ENCODE assay signal across 9 mouse cellular contexts in the genomic region with DNA sequence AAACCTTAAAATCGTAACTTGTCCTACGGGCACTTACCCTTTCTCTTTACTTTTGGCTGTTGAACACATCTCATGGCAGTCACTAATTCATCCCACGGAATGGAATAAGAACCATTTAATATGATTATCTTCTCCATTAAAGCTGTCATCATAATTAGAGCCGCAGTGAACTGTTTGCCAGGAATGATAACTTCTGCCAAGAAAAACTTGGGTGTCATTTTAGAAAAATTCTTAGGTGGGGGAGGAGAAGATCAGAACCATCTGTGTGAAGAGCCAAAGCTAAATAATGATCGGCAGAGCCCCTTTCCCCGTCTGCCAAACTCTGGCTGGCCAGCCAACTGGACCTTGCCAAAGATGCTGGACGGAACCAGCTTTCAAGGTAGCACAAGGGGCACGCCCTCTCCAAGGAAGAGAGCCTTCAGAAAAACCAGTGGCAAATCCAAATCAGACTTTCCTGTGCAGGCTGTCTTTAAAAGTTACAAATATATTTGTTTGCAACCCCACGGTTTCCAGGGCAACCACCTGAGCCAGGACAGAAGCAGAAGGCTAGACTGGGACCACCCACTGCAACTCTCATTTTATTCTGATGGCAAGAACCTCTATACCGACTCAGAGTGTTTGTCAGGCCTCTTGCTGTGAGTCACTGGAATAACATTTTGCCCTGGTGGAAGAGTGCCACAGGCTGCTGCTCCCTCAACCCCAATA.
DNase-seq lines count a peak whose midpoint lies in the region; ATAC-seq lines count a peak whose summit lies in the region.
"Had no signal": no experiment of that assay in that cellular context is flagged by ENCODE, and none has a peak within 500 bp of the region (broad histone marks: within the 10 kb centered on the region; RNA-seq: fewer than 3 reads in every experiment).

No protein-coding gene starts in this region.

- DNase-seq in embryo, embryonic 10.5 days (ENCODE audit: low spot score) = peak; percentile 18
- DNase-seq in embryo, embryonic 11 days = no peak
- peak; percentile 28 to 55 for DNase-seq in right cerebral cortex, adult 2 months (ENCODE audit: low spot score in 2 of 2)
- no peak for DNase-seq in right cerebral cortex, postnatal 36 days (ENCODE audit: low spot score in 2 of 2)
- peak; percentile 27 to 48 for DNase-seq in heart, adult 9 months (ENCODE audit: low spot score in 2 of 2)
- DNase-seq in mesoderm, embryonic 11.5 days (ENCODE audit: low read depth, low spot score) = peak; percentile 24
- DNase-seq in midbrain, embryonic 11.5 days (ENCODE audit: low spot score, missing footprints) = no peak
- DNase-seq in urinary bladder, adult 2 months (ENCODE audit: low spot score) = no peak

- H3K4me2 ChIP-seq in midbrain, embryonic 11.5 days = no peak overlapping the region
- H3K4me2 ChIP-seq: liver, embryonic 15.5 days had no signal

- no peak overlapping the region for H3K4me3 ChIP-seq in midbrain, embryonic 11.5 days (ENCODE audit: low read depth, low read length)
- H3K4me3 ChIP-seq: liver, embryonic 15.5 days had no signal

- 80% methylated on average over 10 of the region's 10 CpGs for WGBS in midbrain, embryonic 11.5 days

- no peak overlapping the region for H3K9ac ChIP-seq in midbrain, embryonic 11.5 days (ENCODE audit: low read length)
- H3K9ac ChIP-seq: liver, embryonic 15.5 days had no signal

- ATAC-seq in midbrain, embryonic 11.5 days (ENCODE audit: low FRiP score) = no peak

- no peaks in the 10 kb centered on the region for H3K4me1 ChIP-seq in midbrain, embryonic 11.5 days (ENCODE audit: control insufficient read depth, insufficient read depth, low read length)
- H3K4me1 ChIP-seq: liver, embryonic 15.5 days had no signal

- no peaks in the 10 kb centered on the region for H3K27me3 ChIP-seq in midbrain, embryonic 11.5 days (ENCODE audit: control insufficient read depth, insufficient read depth, low read length)
- H3K27me3 ChIP-seq: liver, embryonic 15.5 days had no signal

- no peak overlapping the region for H3K27ac ChIP-seq in midbrain, embryonic 11.5 days (ENCODE audit: low read depth, low read length)
- H3K27ac ChIP-seq: liver, embryonic 15.5 days had no signal

- no peaks in the 10 kb centered on the region for H3K36me3 ChIP-seq in midbrain, embryonic 11.5 days (ENCODE audit: control insufficient read depth, insufficient read depth, low read length)
- H3K36me3 ChIP-seq: liver, embryonic 15.5 days had no signal

- no peaks in the 10 kb centered on the region; the same call in 1 of the 2 replicates for H3K9me3 ChIP-seq in midbrain, embryonic 11.5 days (ENCODE audit: control insufficient read depth, low read length)
- H3K9me3 ChIP-seq: liver, embryonic 15.5 days had no signal

Comparison
In these comparisons a context has a peak if more than half of its experiments do, and no peak if none do; other contexts are left out.
1. DNase-seq: peak in embryo, embryonic 10.5 days (single experiment), right cerebral cortex, adult 2 months (2 of 2), heart, adult 9 months (2 of 2) and mesoderm, embryonic 11.5 days (single experiment); none in embryo, embryonic 11 days (single experiment), right cerebral cortex, postnatal 36 days (0 of 2), midbrain, embryonic 11.5 days (single experiment) and urinary bladder, adult 2 months (single experiment).